Mouse (Mus musculus) heart, adult 2 months (tissue): ENCODE results near the gene Zfp37. TPM values are rescaled to one million over a fixed set of nuclear protein-coding genes. Genes with fewer than 3 reads are reported as not detected.

Source experiments
- DNase-seq, 2 experiments: peaks; one replicate each; pipeline ENCODE4 v3.0.0; 2021
- H3K27ac ChIP-seq: fragments of 200-600 bp; 2 replicates; pipeline ENCODE4 v1.8.1; 2022
- H3K27me3 ChIP-seq: fragments of 200-500 bp; 2 replicates; pipeline ENCODE4 v1.6.1; 2012; ENCODE audit warnings: mild to moderate bottlenecking, low read length, inconsistent platforms, mixed read lengths; ENCODE audit not compliant: control insufficient read depth, insufficient read depth
- H3K36me3 ChIP-seq: fragments of 200-500 bp; 2 replicates; pipeline ENCODE4 v1.6.1; 2012; ENCODE audit warnings: low read length, inconsistent platforms; ENCODE audit not compliant: control insufficient read depth, insufficient read depth
- H3K4me1 ChIP-seq: fragments of 200-500 bp; 2 replicates; pipeline ENCODE4 v1.6.1; 2011; ENCODE audit warnings: low read length; ENCODE audit not compliant: control insufficient read depth, insufficient read depth
- H3K4me3 ChIP-seq: fragments of 200-600 bp; 2 replicates; pipeline ENCODE4 v1.8.1; 2022
- H3K79me2 ChIP-seq: fragments of 200-500 bp; replicated peaks from 2 replicates; pipeline ENCODE4 v1.6.1; 2012; ENCODE audit warnings: mild to moderate bottlenecking, inconsistent platforms, low read length, moderate library complexity, mixed read lengths; ENCODE audit not compliant: control insufficient read depth, insufficient read depth
- H3K9ac ChIP-seq: fragments of 200-500 bp; 2 replicates; pipeline ENCODE4 v1.6.1; 2012; ENCODE audit warnings: low read depth, mild to moderate bottlenecking, control low read depth, inconsistent platforms, low read length, mixed read lengths
- CTCF ChIP-seq: fragments of 200-600 bp; IDR thresholded peaks from 2 replicates; pipeline ENCODE4 v1.8.1; 2022; ENCODE audit warnings: antibody characterized with exemption, mild to moderate bottlenecking, moderate library complexity
- EP300 ChIP-seq: fragments of 200-500 bp; IDR thresholded peaks from 2 replicates; pipeline ENCODE4 v1.6.1; 2011; ENCODE audit warnings: low read depth, low read length, control low read depth; ENCODE audit not compliant: insufficient read depth
- POLR2A ChIP-seq: fragments of 200-500 bp; IDR thresholded peaks from 2 replicates; pipeline ENCODE4 v1.6.1; 2011; ENCODE audit warnings: mild to moderate bottlenecking, low read depth, low read length, control low read depth; ENCODE audit not compliant: insufficient read depth
- WGBS: fragments of 180-500 bp; shearing (Covaris S2); methylation state at CpG from one replicate; pipeline ENCODE4 v1.1.7; 2018; 5-methylcytosine and 5-hydroxymethylcytosine counted together
- intact Hi-C: fragments of 180-260 bp; cut with DNase I; formaldehyde crosslinking; loops from one replicate; pipeline ENCODE4 v1.15.1; 2025
- polyA plus RNA-seq: library from polyadenylated mRNA; depleted of rRNA; stranded (reverse); fragments of >200 nt; gene quantifications from 2 replicates; pipeline ENCODE4 v1.2.3, GENCODE M21; 2012
- total RNA-seq, 2 experiments: library from RNA; stranded (reverse); gene quantifications; 2 replicates each; pipeline ENCODE4 v1.2.3; 2021

Zfp37 gene
- total and polyA plus RNA-seq, 3 experiments: 0.25 to 2.0 (median 1.5) TPM

DNA sequence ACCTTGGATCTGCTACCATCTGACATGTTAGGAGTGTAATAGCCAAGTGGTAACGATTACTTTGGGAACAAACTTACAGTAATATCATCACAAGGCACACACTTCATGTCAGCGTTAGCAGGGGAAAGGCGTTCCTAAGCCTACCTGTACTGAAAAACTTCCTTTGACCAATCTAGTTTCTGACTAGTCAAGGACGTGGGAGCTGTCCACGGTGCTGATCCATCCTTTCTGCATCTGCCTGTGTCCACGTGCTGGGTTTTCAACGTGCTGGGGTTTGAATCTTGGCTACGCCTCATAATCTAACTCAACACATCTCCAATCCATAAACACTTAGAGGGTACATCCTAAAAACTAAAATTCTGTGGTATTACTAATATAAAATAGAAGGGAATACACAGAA is 26.1 kb upstream of the Zfp37 start:
- H3K9ac ChIP-seq: no peak overlapping the region
- H3K79me2 ChIP-seq: no peaks in the 10 kb centered on the region
- H3K27me3 ChIP-seq: no peaks in the 10 kb centered on the region
- WGBS: 25% methylated on average over 8 of the region's 8 CpGs
- H3K36me3 ChIP-seq: no peaks in the 10 kb centered on the region
- H3K4me3 ChIP-seq: no peak overlapping the region
- no peaks in the 10 kb centered on the region for H3K4me1 ChIP-seq
- intact Hi-C loops: no loop called here
- peak in 1 of 2 experiments; percentile 34 for DNase-seq
- TF ChIP-seq EP300: no peak
- TF ChIP-seq CTCF: no peak
- TF ChIP-seq POLR2A: no peak
- H3K27ac ChIP-seq: no peak overlapping the region

DNA sequence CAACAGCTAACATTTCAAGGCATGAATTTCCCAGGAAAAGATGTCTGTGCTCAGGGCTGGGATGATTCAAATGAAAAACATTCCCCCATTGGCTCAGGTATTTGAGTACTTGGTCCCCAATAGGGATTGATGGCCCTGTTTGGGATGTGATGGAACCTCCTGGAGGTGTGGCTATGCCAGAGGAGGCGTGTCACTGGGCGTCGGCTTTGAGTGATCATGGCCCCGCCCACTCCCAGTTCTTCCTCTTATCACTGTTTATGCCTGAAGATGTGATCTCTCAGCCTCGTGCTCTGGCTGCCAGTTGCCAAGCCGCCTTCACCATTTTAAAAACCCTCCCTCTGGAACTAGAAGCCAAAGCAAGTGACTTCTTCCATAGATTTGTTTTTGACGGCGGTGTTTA is 23.7 kb upstream of the Zfp37 start:
- H3K9ac ChIP-seq: no peak overlapping the region
- H3K36me3 ChIP-seq: no peaks in the 10 kb centered on the region
- no peak overlapping the region for H3K27ac ChIP-seq
- intact Hi-C loops: no loop called here
- TF ChIP-seq POLR2A (no peak), CTCF (no peak), EP300 (no peak)
- H3K27me3 ChIP-seq: no peaks in the 10 kb centered on the region
- no peak overlapping the region for H3K4me3 ChIP-seq
- DNase-seq: no peak
- 45% methylated on average over 8 of the region's 8 CpGs for WGBS
- no peaks in the 10 kb centered on the region for H3K4me1 ChIP-seq
- H3K79me2 ChIP-seq: no peaks in the 10 kb centered on the region

DNA sequence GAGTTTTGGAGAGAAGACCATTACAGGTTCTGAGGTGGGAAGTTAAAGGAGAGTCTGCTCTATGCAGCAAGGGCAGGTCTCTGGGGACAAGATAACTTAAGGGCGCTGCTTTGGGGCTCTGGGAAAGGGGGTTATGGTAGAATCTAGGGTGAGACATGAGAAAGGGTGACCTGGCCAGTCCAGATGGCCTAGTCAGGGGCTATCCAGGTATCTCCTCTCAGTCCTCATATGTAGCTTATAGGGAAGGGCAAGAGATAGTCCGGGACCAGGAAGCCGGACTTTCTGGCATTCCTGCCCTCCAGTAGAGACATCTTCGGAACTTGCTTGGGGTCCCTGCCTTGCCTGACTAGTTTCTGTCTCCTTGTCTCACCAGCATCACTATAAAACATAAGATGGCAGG is 20.9 kb upstream of the Zfp37 start:
- Histone ChIP-seq H3K27me3 (no peaks in the 10 kb centered on the region), H3K4me3 (no peak overlapping the region), H3K36me3 (no peaks in the 10 kb centered on the region), H3K27ac (no peak overlapping the region), H3K9ac (no peak overlapping the region), H3K4me1 (no peaks in the 10 kb centered on the region), H3K79me2 (no peaks in the 10 kb centered on the region)
- no peak for DNase-seq
- TF ChIP-seq POLR2A: no peak
- no peak for TF ChIP-seq EP300
- no peak for TF ChIP-seq CTCF
- intact Hi-C loops: no loop called here
- 73% methylated on average over 4 of the region's 4 CpGs for WGBS

DNA sequence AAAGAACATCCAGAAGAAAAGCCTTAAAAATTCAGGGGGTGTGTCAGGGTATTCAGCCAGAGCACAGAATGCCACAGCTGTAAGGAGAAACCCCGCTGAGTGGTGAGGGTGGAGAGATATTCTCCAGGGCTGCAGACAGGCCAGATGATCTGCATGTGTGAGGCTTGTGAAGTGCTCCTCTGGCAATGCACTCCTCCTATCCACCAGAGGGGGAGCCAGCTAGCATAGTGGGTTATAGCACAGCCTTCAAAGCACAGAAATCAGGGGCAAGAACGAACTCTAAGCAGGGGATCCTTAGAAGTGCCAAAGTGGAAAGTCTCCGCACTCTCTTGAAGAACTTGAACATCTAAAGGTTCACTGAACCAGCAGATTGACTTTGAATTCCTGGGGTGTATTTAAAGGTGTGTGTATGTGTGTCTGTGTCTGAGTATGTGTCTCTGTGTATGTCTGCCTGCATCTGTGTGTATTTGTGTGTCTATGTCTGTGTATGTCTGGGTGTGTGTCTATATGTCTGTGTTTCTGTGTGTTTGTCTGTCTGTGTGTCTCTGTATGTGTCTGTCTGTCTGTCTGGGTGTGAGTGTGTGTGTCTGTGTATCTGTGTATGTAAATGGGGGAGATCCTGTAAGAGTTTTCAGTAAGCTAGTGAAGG is 20.2 kb upstream of the Zfp37 start:
- no peaks in the 10 kb centered on the region for H3K4me1 ChIP-seq
- intact Hi-C loops: no loop called here
- H3K27me3 ChIP-seq: 0 out of 2 replicates have a peak, but pooled peaks cover 1% of the 10 kb centered on the region
- no peak overlapping the region for H3K27ac ChIP-seq
- H3K36me3 ChIP-seq: no peaks in the 10 kb centered on the region
- TF ChIP-seq POLR2A (no peak), EP300 (no peak), CTCF (peak; percentile 43)
- no peak overlapping the region for H3K9ac ChIP-seq
- no peaks in the 10 kb centered on the region for H3K79me2 ChIP-seq
- no peak for DNase-seq
- 32% methylated on average over 3 of the region's 3 CpGs for WGBS
- H3K4me3 ChIP-seq: no peak overlapping the region

DNA sequence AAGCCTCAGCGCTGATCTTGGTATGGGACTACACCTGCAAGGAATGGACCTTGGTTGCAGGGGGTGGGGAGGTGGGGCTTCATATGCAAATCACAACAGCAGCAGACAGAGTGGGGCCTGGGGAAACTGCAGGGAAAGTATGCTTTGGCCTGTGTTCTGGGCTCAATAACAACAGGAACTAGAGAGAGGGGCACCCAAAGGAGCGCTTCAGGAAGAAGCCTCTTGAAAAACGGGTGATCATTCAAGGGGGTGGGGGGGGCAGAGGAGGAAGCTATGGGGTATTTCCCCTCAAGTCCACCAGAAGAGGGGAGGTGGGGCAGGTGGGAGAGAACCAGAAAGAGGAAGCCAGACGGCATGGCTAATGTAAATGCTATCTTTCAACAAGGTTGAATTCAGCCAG is 17.5 kb upstream of the Zfp37 start:
- WGBS: 25% methylated on average over 4 of the region's 4 CpGs

DNA sequence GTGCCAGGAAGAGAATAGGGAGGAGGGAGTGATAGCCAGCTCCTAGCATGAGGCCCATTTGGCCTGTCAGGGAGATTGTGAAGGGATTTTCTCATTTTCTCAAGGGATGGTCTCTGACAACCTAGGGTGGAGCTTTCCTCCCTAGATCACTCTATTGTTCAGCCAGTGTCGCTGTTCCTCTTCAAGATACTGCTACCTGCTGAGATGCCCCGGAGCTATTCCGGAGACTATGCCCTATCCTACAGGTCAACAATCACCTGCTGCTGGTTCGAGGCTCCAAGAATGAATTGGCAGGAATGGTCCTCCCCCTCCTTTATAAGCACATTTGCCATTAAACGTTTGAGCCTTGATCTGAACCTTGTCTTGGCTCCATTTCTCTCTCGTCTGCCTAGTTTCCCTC is 9.7 kb upstream of the Zfp37 start:
- Histone ChIP-seq H3K4me1 (no peaks in the 10 kb centered on the region), H3K36me3 (no peaks in the 10 kb centered on the region), H3K4me3 (no peak overlapping the region), H3K27me3 (no peaks in the 10 kb centered on the region), H3K9ac (no peak overlapping the region), H3K27ac (no peak overlapping the region), H3K79me2 (no peaks in the 10 kb centered on the region)
- WGBS: 65% methylated on average over 6 of the region's 6 CpGs
- TF ChIP-seq CTCF (no peak), EP300 (no peak), POLR2A (no peak)
- DNase-seq: no peak
- intact Hi-C loops: no loop called here

More for the DNA sequence above, 17.5 kb upstream of the Zfp37 start:
- H3K9ac ChIP-seq: no peak overlapping the region
- no peak for DNase-seq
- no peaks in the 10 kb centered on the region for H3K79me2 ChIP-seq
- intact Hi-C loops: no loop called here
- 0 out of 2 replicates have a peak, but pooled peaks cover 1% of the 10 kb centered on the region for H3K27me3 ChIP-seq
- H3K27ac ChIP-seq: no peak overlapping the region
- H3K4me1 ChIP-seq: no peaks in the 10 kb centered on the region
- no peak overlapping the region for H3K4me3 ChIP-seq
- H3K36me3 ChIP-seq: no peaks in the 10 kb centered on the region
- no peak for TF ChIP-seq CTCF
- no peak for TF ChIP-seq POLR2A
- no peak for TF ChIP-seq EP300
